Mouse (Mus musculus): ENCODE measurements around the gene Wdr45. TPM values are rescaled to one million over a fixed set of nuclear protein-coding genes. Genes with fewer than 3 reads are reported as not detected.

Wdr45 gene
- polyA plus RNA-seq, 1 experiment from 2014 or later: 15.2 TPM

- 22% methylated on average over 9 of the region's 9 CpGs for WGBS
- Histone ChIP-seq H3K9ac (ENCODE audit: low read depth, low read length) (peak overlapping the region; percentile 25), H3K4me2 (peak overlapping the region; percentile 83), H3K4me3 (ENCODE audit: low read depth, low read length) (peak overlapping the region; percentile 73), H3K27ac (ENCODE audit: low read depth, low read length) (no peak overlapping the region), H3K36me3 (ENCODE audit: control insufficient read depth, insufficient read depth, low read length) (peaks cover 2% of the 10 kb centered on the region; the same call in 1 of the 2 replicates), H3K9me3 (ENCODE audit: control insufficient read depth, low read length) (no peaks in the 10 kb centered on the region), H3K27me3 (replicated peaks; ENCODE audit: control insufficient read depth, insufficient read depth, low read length) (no peaks in the 10 kb centered on the region), H3K4me1 (replicated peaks; ENCODE audit: control insufficient read depth, insufficient read depth, low read length) (peaks cover 18% of the 10 kb centered on the region)
- DNase-seq (ENCODE audit: low spot score) (no peak), ATAC-seq (replicated peaks; ENCODE audit: low FRiP score) (no peak)
Observed at GRCm38 (mm10) chrX:7764657-7765280, 50.6 kb downstream of the Wdr45 start.

GRCm38 (mm10) chrX:7765281-7765670, 51.1 kb downstream of the Wdr45 start:
- H3K27ac ChIP-seq (ENCODE audit: low read depth, low read length): no peak overlapping the region; the same call in 1 of the 2 replicates
- peak overlapping the region; percentile 83 for H3K4me2 ChIP-seq
- H3K4me1 ChIP-seq (replicated peaks; ENCODE audit: control insufficient read depth, insufficient read depth, low read length): peaks cover 18% of the 10 kb centered on the region
- H3K4me3 ChIP-seq (ENCODE audit: low read depth, low read length): peak overlapping the region; percentile 73
- H3K36me3 ChIP-seq (ENCODE audit: control insufficient read depth, insufficient read depth, low read length): peaks cover 2% of the 10 kb centered on the region; the same call in 1 of the 2 replicates
- 20% methylated on average over 13 of the region's 13 CpGs for WGBS
- ATAC-seq (replicated peaks; ENCODE audit: low FRiP score) (no peak), DNase-seq (ENCODE audit: low spot score) (no peak)
- H3K9ac ChIP-seq (ENCODE audit: low read depth, low read length): peak overlapping the region; percentile 40; the same call in 1 of the 2 replicates
- H3K9me3 ChIP-seq (ENCODE audit: control insufficient read depth, low read length): no peaks in the 10 kb centered on the region
- no peaks in the 10 kb centered on the region for H3K27me3 ChIP-seq (replicated peaks; ENCODE audit: control insufficient read depth, insufficient read depth, low read length)

GRCm38 (mm10) chrX:7765764-7766163, 51.6 kb downstream of the Wdr45 start:
- Histone ChIP-seq H3K4me1 (replicated peaks; ENCODE audit: control insufficient read depth, insufficient read depth, low read length) (peaks cover 18% of the 10 kb centered on the region), H3K4me2 (peak overlapping the region; percentile 83), H3K4me3 (ENCODE audit: low read depth, low read length) (peak overlapping the region; percentile 73), H3K27ac (ENCODE audit: low read depth, low read length) (no peak overlapping the region), H3K9ac (ENCODE audit: low read depth, low read length) (no peak overlapping the region), H3K9me3 (ENCODE audit: control insufficient read depth, low read length) (no peaks in the 10 kb centered on the region), H3K27me3 (replicated peaks; ENCODE audit: control insufficient read depth, insufficient read depth, low read length) (no peaks in the 10 kb centered on the region), H3K36me3 (ENCODE audit: control insufficient read depth, insufficient read depth, low read length) (peaks cover 2% of the 10 kb centered on the region; the same call in 1 of the 2 replicates)
- ATAC-seq (replicated peaks; ENCODE audit: low FRiP score) (peak; percentile 52), DNase-seq (ENCODE audit: low spot score) (peak; percentile 61)
- WGBS: 9% methylated on average over 11 of the region's 11 CpGs

GRCm38 (mm10) chrX:7769302-7770017, 55.3 kb downstream of the Wdr45 start:
- peak overlapping the region; percentile 14; the same call in 1 of the 2 replicates for H3K9ac ChIP-seq (ENCODE audit: low read depth, low read length)
- no peaks in the 10 kb centered on the region for H3K9me3 ChIP-seq (ENCODE audit: control insufficient read depth, low read length)
- peak; percentile 46 for ATAC-seq (replicated peaks; ENCODE audit: low FRiP score)
- peak overlapping the region; percentile 40; the same call in 1 of the 2 replicates for H3K4me2 ChIP-seq
- peak overlapping the region; percentile 66 for H3K27ac ChIP-seq (ENCODE audit: low read depth, low read length)
- peaks cover 11% of the 10 kb centered on the region for H3K4me1 ChIP-seq (replicated peaks; ENCODE audit: control insufficient read depth, insufficient read depth, low read length)
- DNase-seq (ENCODE audit: low spot score): no peak
- H3K27me3 ChIP-seq (replicated peaks; ENCODE audit: control insufficient read depth, insufficient read depth, low read length): no peaks in the 10 kb centered on the region
- WGBS: 58% methylated on average over 7 of the region's 7 CpGs
- no peak overlapping the region for H3K4me3 ChIP-seq (ENCODE audit: low read depth, low read length)
- peaks cover 2% of the 10 kb centered on the region; the same call in 1 of the 2 replicates for H3K36me3 ChIP-seq (ENCODE audit: control insufficient read depth, insufficient read depth, low read length)

- 49% methylated on average over 2 of the region's 2 CpGs for WGBS
- Histone ChIP-seq H3K27ac (ENCODE audit: low read depth, low read length) (no peak overlapping the region), H3K4me1 (replicated peaks; ENCODE audit: control insufficient read depth, insufficient read depth, low read length) (no peaks in the 10 kb centered on the region; the same call in 1 of the 2 replicates), H3K9ac (ENCODE audit: low read depth, low read length) (no peak overlapping the region), H3K36me3 (ENCODE audit: control insufficient read depth, insufficient read depth, low read length) (peaks cover 2% of the 10 kb centered on the region; the same call in 1 of the 2 replicates), H3K4me2 (no peak overlapping the region), H3K9me3 (ENCODE audit: control insufficient read depth, low read length) (no peaks in the 10 kb centered on the region), H3K27me3 (replicated peaks; ENCODE audit: control insufficient read depth, insufficient read depth, low read length) (no peaks in the 10 kb centered on the region), H3K4me3 (ENCODE audit: low read depth, low read length) (no peak overlapping the region)
- ATAC-seq (replicated peaks; ENCODE audit: low FRiP score) (no peak), DNase-seq (ENCODE audit: low spot score) (no peak)
Observed at GRCm38 (mm10) chrX:7772766-7773165, 58.6 kb downstream of the Wdr45 start.

- no peak overlapping the region for H3K27ac ChIP-seq (ENCODE audit: low read depth, low read length)
- H3K36me3 ChIP-seq (ENCODE audit: control insufficient read depth, insufficient read depth, low read length): no peaks in the 10 kb centered on the region; the same call in 1 of the 2 replicates
- DNase-seq (ENCODE audit: low spot score) (no peak), ATAC-seq (replicated peaks; ENCODE audit: low FRiP score) (no peak)
- H3K9me3 ChIP-seq (ENCODE audit: control insufficient read depth, low read length): no peaks in the 10 kb centered on the region
- no peak overlapping the region for H3K4me2 ChIP-seq
- no peaks in the 10 kb centered on the region; the same call in 1 of the 2 replicates for H3K4me1 ChIP-seq (replicated peaks; ENCODE audit: control insufficient read depth, insufficient read depth, low read length)
- H3K9ac ChIP-seq (ENCODE audit: low read depth, low read length): no peak overlapping the region
- WGBS: 68% methylated on average over 9 of the region's 9 CpGs
- no peak overlapping the region for H3K4me3 ChIP-seq (ENCODE audit: low read depth, low read length)
- no peaks in the 10 kb centered on the region for H3K27me3 ChIP-seq (replicated peaks; ENCODE audit: control insufficient read depth, insufficient read depth, low read length)
Observed at GRCm38 (mm10) chrX:7775501-7776205, 61.5 kb downstream of the Wdr45 start.

GRCm38 (mm10) chrX:7776329-7777082, 62.4 kb downstream of the Wdr45 start:
- Histone ChIP-seq H3K9me3 (ENCODE audit: control insufficient read depth, low read length) (no peaks in the 10 kb centered on the region), H3K9ac (ENCODE audit: low read depth, low read length) (no peak overlapping the region), H3K36me3 (ENCODE audit: control insufficient read depth, insufficient read depth, low read length) (no peaks in the 10 kb centered on the region; the same call in 1 of the 2 replicates), H3K27me3 (replicated peaks; ENCODE audit: control insufficient read depth, insufficient read depth, low read length) (no peaks in the 10 kb centered on the region), H3K4me1 (replicated peaks; ENCODE audit: control insufficient read depth, insufficient read depth, low read length) (no peaks in the 10 kb centered on the region; the same call in 1 of the 2 replicates), H3K27ac (ENCODE audit: low read depth, low read length) (peak overlapping the region; percentile 25; the same call in 1 of the 2 replicates), H3K4me3 (ENCODE audit: low read depth, low read length) (no peak overlapping the region), H3K4me2 (no peak overlapping the region)
- ATAC-seq (replicated peaks; ENCODE audit: low FRiP score) (peak; percentile 67), DNase-seq (ENCODE audit: low spot score) (no peak)
- 41% methylated on average over 8 of the region's 8 CpGs for WGBS
